In the genomic region with DNA sequence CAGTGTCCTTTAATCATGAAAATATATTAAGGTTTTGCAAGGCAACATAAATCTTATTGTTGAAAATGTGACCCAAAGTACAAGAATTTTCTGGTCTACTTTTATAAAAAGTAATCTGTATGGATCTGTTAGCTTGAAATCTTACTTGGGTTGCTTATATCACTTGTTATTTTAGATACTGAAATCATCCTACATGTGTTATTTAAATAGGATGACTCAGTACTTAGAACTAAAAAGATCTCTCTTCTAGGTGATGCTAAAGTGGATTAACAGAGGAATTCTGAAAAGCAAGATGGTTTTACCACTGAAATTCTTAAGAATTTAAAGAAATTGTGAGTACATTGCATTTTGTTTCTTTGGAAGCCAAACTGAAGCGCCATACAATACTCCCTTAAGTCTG, we compare ENCODE assay signal across 16 mouse cellular contexts.
"Had no signal": no experiment of that assay in that cellular context is flagged by ENCODE, and none has a peak within 500 bp of the region (broad histone marks: within the 10 kb centered on the region; RNA-seq: fewer than 3 reads in every experiment).

No protein-coding gene starts in this region.

- H3K4me1 ChIP-seq: neural tube, embryonic 12.5 days; neural tube, embryonic 13.5 days; neural tube, embryonic 15.5 days; stomach, embryonic 15.5 days had no signal

- H3K27ac ChIP-seq: neural tube, embryonic 12.5 days; neural tube, embryonic 13.5 days; neural tube, embryonic 15.5 days; stomach, embryonic 15.5 days; stomach, postnatal 0 days had no signal

- H3K27me3 ChIP-seq: neural tube, embryonic 12.5 days; neural tube, embryonic 13.5 days; neural tube, embryonic 15.5 days; stomach, embryonic 15.5 days had no signal

- H3K4me3 ChIP-seq: neural tube, embryonic 12.5 days; neural tube, embryonic 13.5 days; neural tube, embryonic 15.5 days; stomach, embryonic 15.5 days had no signal

- H3K36me3 ChIP-seq: neural tube, embryonic 12.5 days; neural tube, embryonic 13.5 days; neural tube, embryonic 15.5 days; stomach, embryonic 15.5 days had no signal

- DNase-seq: retina, postnatal 1 day; right cerebral cortex, adult 18-20 months; right cerebral cortex, postnatal 14 days; right cerebral cortex, postnatal 25 days; right cerebral cortex, postnatal 4 days; thymus, adult 18-20 months; thymus, adult 2 months; thymus, postnatal 14 days; thymus, postnatal 25 days; thymus, postnatal 36 days; thymus, postnatal 4 days had no signal
